Mouse (Mus musculus) retina, postnatal 7 days (tissue): Measurements from ENCODE around the gene Ifngr1.

Experiments used
- DNase-seq: peaks from one replicate; pipeline ENCODE4 v3.0.0-alpha.2; 2012; ENCODE audit warnings: low read depth, low spot score

The Ifngr1 gene

DNA sequence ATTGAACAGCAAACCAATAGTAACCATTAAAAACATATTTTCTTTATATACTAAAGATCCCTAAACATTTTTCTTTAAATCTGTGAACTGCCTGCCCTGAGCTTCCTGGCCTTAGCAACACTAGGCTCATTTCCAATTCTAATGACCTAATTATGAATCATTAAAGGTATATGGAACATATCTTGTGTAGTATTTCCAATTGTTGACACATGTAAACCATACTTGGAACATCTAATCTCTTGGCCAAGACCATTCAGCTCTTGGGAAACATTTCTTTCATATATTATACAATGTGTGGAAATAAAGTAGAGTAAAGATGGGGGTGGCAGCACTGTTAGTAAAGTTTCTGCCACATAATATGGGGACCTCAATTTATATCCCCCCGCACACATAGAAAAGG lies 47.9 kb downstream of the Ifngr1 start:
- DNase-seq, result no peak

DNA sequence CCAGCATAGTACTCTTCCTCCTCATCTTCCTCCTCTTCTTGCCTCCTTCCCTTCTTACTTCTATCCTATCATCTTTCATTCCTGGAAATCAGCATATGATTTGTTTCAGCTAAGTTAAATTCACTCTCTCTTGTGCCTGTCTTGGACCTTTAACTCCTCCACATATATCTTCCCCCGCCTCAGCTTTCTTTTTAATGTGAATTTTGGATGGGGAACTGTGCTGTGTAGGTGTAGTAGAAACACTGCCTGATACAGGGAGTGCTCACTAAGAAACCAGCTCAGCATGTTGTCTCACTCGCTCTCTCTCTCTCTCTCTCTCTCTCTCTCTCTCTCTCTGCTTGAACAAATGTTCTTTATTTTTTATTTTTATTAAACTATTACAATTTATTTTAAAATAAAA lies 53.4 kb downstream of the Ifngr1 start:
- DNase-seq, result no peak

DNA sequence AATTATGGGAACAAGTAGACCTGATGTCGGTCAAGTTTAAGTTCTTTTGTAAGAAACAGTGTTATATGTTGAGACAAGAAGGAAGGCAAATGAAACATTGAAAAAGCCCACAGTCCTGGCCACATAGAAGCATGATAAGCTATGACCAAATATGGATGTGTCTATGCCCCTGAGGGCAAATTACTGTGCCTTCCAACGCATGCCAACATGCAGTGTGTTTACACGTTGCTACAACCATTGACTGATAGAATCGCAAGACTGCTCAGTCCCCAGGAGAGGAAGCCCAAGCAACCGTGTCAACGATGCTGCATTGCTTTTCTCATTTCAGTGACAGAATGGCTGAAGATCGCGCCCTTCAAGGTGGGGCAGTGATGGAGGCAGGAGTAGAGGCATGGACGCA lies 65.7 kb downstream of the Ifngr1 start:
- DNase-seq, result no peak
